Mouse (Mus musculus) myocyte (in vitro differentiated cells): Measurements from ENCODE around the gene Stat6. TPM values are rescaled to one million over a fixed set of nuclear protein-coding genes. Genes with fewer than 3 reads are reported as not detected.

Experiments used
- H3K27me3 ChIP-seq: one replicate; pipeline ENCODE4 v1.6.1; 2011; ENCODE audit not compliant: control insufficient read depth, insufficient read depth, insufficient read length
- H3K36me3 ChIP-seq: one replicate; pipeline ENCODE4 v1.6.1; 2011; ENCODE audit not compliant: control insufficient read depth, insufficient read depth
- H3K4me2 ChIP-seq: one replicate; pipeline ENCODE4 v1.6.1; 2011; ENCODE audit warnings: low read depth, control low read depth
- H3K4me3 ChIP-seq: one replicate; pipeline ENCODE4 v1.5.1; 2011; ENCODE audit warnings: mild to moderate bottlenecking, control low read depth, moderate library complexity
- H3K79me2 ChIP-seq: one replicate; pipeline ENCODE4 v1.6.1; 2011; ENCODE audit not compliant: control insufficient read depth, insufficient read depth
- H3ac ChIP-seq: one replicate; pipeline ENCODE4 v1.6.1; 2011; ENCODE audit not compliant: control insufficient read depth, insufficient read length
- CEBPB ChIP-seq: IDR thresholded peaks from 2 replicates; pipeline ENCODE4 v1.6.1; 2011; ENCODE audit warnings: mild to moderate bottlenecking, moderate library complexity; ENCODE audit not compliant: poor library complexity, insufficient read depth, severe bottlenecking
- E2F4 ChIP-seq: IDR thresholded peaks from one replicate; pipeline ENCODE4 v1.6.1; 2011; ENCODE audit warnings: mild to moderate bottlenecking, control low read depth, moderate library complexity; ENCODE audit not compliant: insufficient read depth
- MAX ChIP-seq: IDR thresholded peaks from one replicate; pipeline ENCODE4 v1.6.1; 2011; ENCODE audit warnings: low read depth, mild to moderate bottlenecking, control low read depth
- MYOD1 ChIP-seq, 3 experiments: IDR thresholded peaks; one replicate each; pipeline ENCODE4 v1.6.1; 2011; ENCODE audit warnings: control low read depth in 2 of 3, low read depth in 2 of 3, mild to moderate bottlenecking in 2 of 3, moderate library complexity in 1 of 3; ENCODE audit not compliant: insufficient read length in 2 of 3, control insufficient read depth in 1 of 3
- MYOG ChIP-seq, 3 experiments: IDR thresholded peaks; one replicate each; pipeline ENCODE4 v1.6.1; 2011; ENCODE audit warnings: control low read depth in 2 of 3, low read depth in 2 of 3, mild to moderate bottlenecking in 2 of 3; ENCODE audit not compliant: insufficient read length in 2 of 3, control insufficient read depth in 1 of 3, insufficient read depth in 1 of 3
- POLR2A ChIP-seq: IDR thresholded peaks from one replicate; pipeline ENCODE4 v1.6.1; 2011; ENCODE audit warnings: low read depth, mild to moderate bottlenecking, control low read depth, moderate library complexity; ENCODE audit not compliant: insufficient read length
- POLR2AphosphoS2 ChIP-seq: IDR thresholded peaks from one replicate; pipeline ENCODE4 v1.6.1; 2011; ENCODE audit warnings: low read depth, control low read depth; ENCODE audit not compliant: insufficient read length
- REST ChIP-seq: IDR thresholded peaks from one replicate; pipeline ENCODE4 v1.6.1; 2011; ENCODE audit warnings: mild to moderate bottlenecking, control low read depth, moderate library complexity; ENCODE audit not compliant: insufficient read depth, insufficient read length
- SRF ChIP-seq: IDR thresholded peaks from one replicate; pipeline ENCODE4 v1.6.1; 2011; ENCODE audit warnings: low read depth; ENCODE audit not compliant: control insufficient read depth, insufficient read length
- TCF12 ChIP-seq: IDR thresholded peaks from one replicate; pipeline ENCODE4 v1.6.1; 2011; ENCODE audit warnings: mild to moderate bottlenecking, control low read depth; ENCODE audit not compliant: poor library complexity, insufficient read depth, severe bottlenecking
- TCF3 ChIP-seq: IDR thresholded peaks from one replicate; pipeline ENCODE4 v1.6.1; 2011; ENCODE audit warnings: low read depth, control low read depth; ENCODE audit not compliant: insufficient read length
- USF1 ChIP-seq: IDR thresholded peaks from one replicate; pipeline ENCODE4 v1.6.1; 2011; ENCODE audit warnings: low read depth, mild to moderate bottlenecking, control low read depth, moderate library complexity
- polyA plus RNA-seq: library from polyadenylated mRNA; unstranded; fragments of >200 nt; fragmentation: generic; extraction: Trizol; gene quantifications from one replicate; pipeline ENCODE4 v1.2.1, GENCODE M21; 2012; ENCODE audit warnings: missing spikeins

Stat6 gene
- polyA plus RNA-seq, 1 experiment = 0.26 TPM

DNA sequence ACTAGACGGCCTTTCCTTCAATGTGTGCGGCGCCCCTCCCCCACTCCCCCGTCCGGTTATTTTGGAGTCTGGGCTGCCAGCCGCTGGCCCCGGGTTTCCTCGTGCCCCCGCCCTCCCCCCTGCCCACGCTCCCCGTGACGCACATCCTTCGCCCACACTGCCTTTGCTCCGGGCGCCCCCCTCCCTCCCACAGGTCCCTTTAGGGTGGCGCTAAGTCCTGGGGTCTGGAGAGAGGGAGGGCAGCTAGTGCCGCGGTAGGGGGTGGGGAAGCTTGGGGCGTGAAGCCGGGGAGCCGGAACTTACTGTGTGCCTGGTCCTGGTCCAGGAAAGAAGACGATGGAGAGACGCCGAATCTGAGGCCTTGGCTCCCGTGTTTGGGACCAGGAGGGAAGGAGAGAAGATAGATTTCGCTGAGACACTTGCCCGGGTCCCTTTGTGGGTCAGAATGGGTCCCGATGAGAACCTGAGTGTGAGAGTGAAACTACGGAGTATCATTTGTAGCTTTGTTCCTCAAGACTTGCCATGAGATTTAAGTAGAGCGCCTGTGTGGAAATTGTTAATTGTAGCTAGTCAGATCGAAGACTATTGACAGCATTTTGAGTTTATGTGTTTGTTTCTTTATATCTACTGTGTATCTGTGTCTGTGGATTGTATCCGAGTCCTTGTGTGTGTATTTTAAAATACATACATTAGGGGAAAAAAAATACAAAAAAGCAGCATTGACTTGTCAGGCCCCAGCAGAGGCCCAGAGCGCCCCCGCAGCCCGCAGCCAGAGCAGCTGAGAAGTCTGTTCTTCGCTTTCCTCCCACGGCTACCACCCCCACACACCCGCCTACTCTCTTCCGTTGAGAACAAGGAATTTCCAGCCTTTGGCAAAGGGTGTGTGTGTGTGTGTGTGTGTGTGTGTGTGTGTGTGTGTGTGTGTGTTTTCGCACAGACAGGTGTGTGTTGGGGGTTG lies 25.6 kb downstream of the Stat6 start, which contains the start of gene Nab2:
TSS of gene Nab2 (minus strand) at position 476 of the 958 bp plus-strand sequence.
- Histone ChIP-seq H3K27me3 (no peaks in the 10 kb centered on the region), H3K4me2 (peak within 1 kb of the TSS; percentile 90), H3ac (peak within 1 kb of the TSS; percentile 72), H3K36me3 (peaks cover 5% of the 10 kb centered on the region), H3K4me3 (peak within 1 kb of the TSS; percentile 98), H3K79me2 (peaks cover 29% of the 10 kb centered on the region)
- TF ChIP-seq CEBPB (no peak), TCF3 (no peak), POLR2AphosphoS2 (peak; percentile 69), MAX (no peak), REST (no peak), MYOD1 (IDR thresholded peaks at IDR 0.05; ENCODE audit: control insufficient read depth in 1 of 3, insufficient read length in 2 of 3, low read depth in 2 of 3) (peak in 2 of 3 experiments; percentile 42 to 54), USF1 (no peak), SRF (peak; percentile 4), POLR2A (peak; percentile 64), TCF12 (no peak), E2F4 (no peak), MYOG (IDR thresholded peaks at IDR 0.05; ENCODE audit: control insufficient read depth in 1 of 3, insufficient read depth in 1 of 3, insufficient read length in 2 of 3, low read depth in 2 of 3) (peak; percentile 12 to 75 (median 33))

DNA sequence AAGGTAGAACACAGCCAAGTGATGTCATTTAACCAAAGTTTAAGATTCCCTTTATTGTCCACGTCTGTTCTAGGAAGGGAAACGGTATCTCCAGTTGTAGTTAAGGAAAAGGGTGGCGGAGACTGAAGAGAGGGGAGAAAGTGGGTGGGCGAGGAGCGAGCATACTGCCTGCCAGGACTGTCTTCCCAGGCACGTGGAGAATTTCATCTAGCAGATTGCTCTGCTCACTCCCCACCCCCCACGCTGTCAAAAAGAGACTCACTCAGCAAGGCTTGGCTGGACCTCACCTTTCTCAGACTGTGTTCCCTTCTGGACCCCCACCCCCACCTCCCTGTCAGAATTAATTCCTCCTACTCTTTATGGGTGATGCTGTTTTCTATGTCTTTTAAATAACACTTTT lies 26.4 kb downstream of the Stat6 start:
- TF ChIP-seq TCF12 = no peak
- TF ChIP-seq E2F4 = no peak
- no peak for TF ChIP-seq TCF3
- TF ChIP-seq POLR2A = no peak
- TF ChIP-seq CEBPB = no peak
- no peak for TF ChIP-seq REST
- TF ChIP-seq MAX = no peak
- no peak for TF ChIP-seq SRF
- no peak for TF ChIP-seq POLR2AphosphoS2
- no peak for TF ChIP-seq USF1
- TF ChIP-seq MYOD1 (IDR thresholded peaks at IDR 0.05; ENCODE audit: control insufficient read depth in 1 of 3, insufficient read length in 2 of 3, low read depth in 2 of 3) = no peak
- TF ChIP-seq MYOG (IDR thresholded peaks at IDR 0.05; ENCODE audit: control insufficient read depth in 1 of 3, insufficient read depth in 1 of 3, insufficient read length in 2 of 3, low read depth in 2 of 3) = no peak
- H3K79me2 ChIP-seq = peaks cover 21% of the 10 kb centered on the region
- H3K27me3 ChIP-seq = no peaks in the 10 kb centered on the region
- H3K4me3 ChIP-seq = peak overlapping the region; percentile 98
- H3ac ChIP-seq = no peak overlapping the region
- H3K4me2 ChIP-seq = peak overlapping the region; percentile 88
- H3K36me3 ChIP-seq = peaks cover under 1% of the 10 kb centered on the region

DNA sequence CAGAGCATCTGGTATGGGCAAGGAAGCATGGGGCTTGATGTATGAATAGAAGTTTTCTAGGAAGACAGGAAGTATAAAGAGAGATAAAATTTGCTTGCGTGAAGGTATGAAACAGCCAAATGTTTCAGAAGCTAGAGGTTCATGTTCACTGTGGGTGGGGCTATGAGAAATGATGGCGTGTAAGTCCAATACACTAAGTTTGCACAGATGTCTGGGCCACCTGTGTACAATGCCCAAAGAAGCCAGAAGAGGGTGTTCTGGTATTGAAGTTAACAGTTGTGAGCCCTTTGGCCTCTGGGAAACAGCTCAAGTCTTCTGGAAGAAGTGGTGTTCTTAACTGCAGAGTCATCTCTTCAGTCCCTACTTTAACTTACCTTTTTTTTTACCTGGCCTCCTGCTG lies 27.4 kb downstream of the Stat6 start:
- no peaks in the 10 kb centered on the region for H3K27me3 ChIP-seq
- H3K36me3 ChIP-seq = no peaks in the 10 kb centered on the region
- H3K4me3 ChIP-seq = no peak overlapping the region
- H3ac ChIP-seq = no peak overlapping the region
- H3K79me2 ChIP-seq = peaks cover 11% of the 10 kb centered on the region
- H3K4me2 ChIP-seq = no peak overlapping the region
- TF ChIP-seq REST = no peak
- TF ChIP-seq TCF12 = no peak
- TF ChIP-seq POLR2A = no peak
- TF ChIP-seq E2F4 = no peak
- no peak for TF ChIP-seq MAX
- TF ChIP-seq SRF = no peak
- no peak for TF ChIP-seq USF1
- no peak for TF ChIP-seq CEBPB
- no peak for TF ChIP-seq MYOG (IDR thresholded peaks at IDR 0.05; ENCODE audit: control insufficient read depth in 1 of 3, insufficient read depth in 1 of 3, insufficient read length in 2 of 3, low read depth in 2 of 3)
- TF ChIP-seq TCF3 = no peak
- no peak for TF ChIP-seq POLR2AphosphoS2

DNA sequence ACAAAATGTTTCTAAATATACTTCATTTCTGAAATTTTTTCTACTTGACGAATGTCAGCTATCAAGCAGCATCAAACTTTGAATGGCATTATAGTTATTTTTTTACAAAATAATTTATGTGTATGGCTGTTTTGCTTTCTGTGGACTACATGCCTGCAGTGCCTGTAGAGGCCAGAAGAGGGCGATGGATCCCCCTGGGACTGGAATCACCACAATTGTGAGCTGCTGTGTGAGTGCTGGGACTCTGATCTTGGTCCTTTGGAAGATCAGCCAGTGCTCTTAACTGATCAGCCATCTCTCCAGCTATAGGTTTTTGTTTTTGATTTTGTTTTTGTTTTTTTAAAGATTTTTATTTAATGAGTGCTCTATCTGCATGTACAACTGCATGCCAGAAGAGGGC lies 28.5 kb downstream of the Stat6 start:
- H3K79me2 ChIP-seq = peaks cover under 1% of the 10 kb centered on the region

More for the DNA sequence above, 28.5 kb downstream of the Stat6 start:
- Histone ChIP-seq H3K27me3 (no peaks in the 10 kb centered on the region), H3K4me3 (no peak overlapping the region), H3ac (no peak overlapping the region), H3K36me3 (no peaks in the 10 kb centered on the region), H3K4me2 (no peak overlapping the region)
- TF ChIP-seq POLR2A (no peak), MAX (no peak), USF1 (no peak), CEBPB (no peak), E2F4 (no peak), SRF (no peak), REST (no peak), MYOD1 (IDR thresholded peaks at IDR 0.05; ENCODE audit: control insufficient read depth in 1 of 3, insufficient read length in 2 of 3, low read depth in 2 of 3) (no peak), POLR2AphosphoS2 (no peak), TCF3 (no peak), TCF12 (no peak), MYOG (IDR thresholded peaks at IDR 0.05; ENCODE audit: control insufficient read depth in 1 of 3, insufficient read depth in 1 of 3, insufficient read length in 2 of 3, low read depth in 2 of 3) (no peak)
